Mouse (Mus musculus) G1E (cell line): ENCODE measurements at regions not wholly inside any gene's neighbourhood (a gene's known extent, or its start where the extent isn't known, plus 50 kb on each side); places are given as distances from the start of the nearest gene placed in this dataset.

Experiments used
- ATAC-seq: 2 replicates; pipeline ENCODE4 v1.8.0; 2016; ENCODE audit warnings: mild to moderate bottlenecking; ENCODE audit not compliant: insufficient number of reproducible peaks, poor library complexity, low FRiP score, severe bottlenecking; ENCODE audit errors: extremely low read depth
- DNase-seq: peaks from one replicate; pipeline ENCODE4 v3.0.0; 2012; ENCODE audit warnings: low spot score
- H3K27me3 ChIP-seq: 2 replicates; pipeline ENCODE4 v1.6.1; 2012; ENCODE audit warnings: mild to moderate bottlenecking, low read length, inconsistent platforms; ENCODE audit not compliant: insufficient read depth
- H3K36me3 ChIP-seq: replicated peaks from 2 replicates; pipeline ENCODE3; 2012; ENCODE audit warnings: mild to moderate bottlenecking, inconsistent platforms
- H3K4me1 ChIP-seq: 2 replicates; pipeline ENCODE4 v1.6.1; 2012; ENCODE audit warnings: low read depth, low read length, inconsistent platforms, mixed read lengths; ENCODE audit not compliant: insufficient read depth
- H3K4me3 ChIP-seq: 2 replicates; pipeline ENCODE4 v1.5.1; 2012; ENCODE audit warnings: low read depth, mild to moderate bottlenecking, inconsistent platforms, low read length, moderate library complexity, mixed read lengths
- H3K9me3 ChIP-seq: replicated peaks from 2 replicates; pipeline ENCODE4 v1.6.1; 2012; ENCODE audit warnings: inconsistent platforms
- CTCF ChIP-seq: IDR thresholded peaks from 2 replicates; pipeline ENCODE4 v1.5.1; 2012; ENCODE audit warnings: low read depth, low read length, inconsistent platforms, mixed read lengths
- GATA1 ChIP-seq: IDR thresholded peaks from 2 replicates; pipeline ENCODE4 v1.6.1; 2012; ENCODE audit warnings: borderline replicate concordance, low read length, inconsistent platforms, mixed read lengths
- GATA2 ChIP-seq: IDR thresholded peaks from 2 replicates; pipeline ENCODE4 v1.6.1; 2012; ENCODE audit warnings: low read depth, low read length, inconsistent platforms, borderline replicate concordance

- TF ChIP-seq GATA1, result no peak
- no peaks in the 10 kb centered on the region for H3K4me1 ChIP-seq
- H3K4me3 ChIP-seq, result no peak overlapping the region
- peaks cover 80% of the 10 kb centered on the region for H3K9me3 ChIP-seq
- no peaks in the 10 kb centered on the region for H3K27me3 ChIP-seq
- no peaks in the 10 kb centered on the region for H3K36me3 ChIP-seq
- no peak for ATAC-seq
- DNase-seq, result no peak
These were observed 56.7 kb upstream of the 4930470P17Rik start for GRCm38 (mm10) chr2:170658520-170658919.

GRCm38 (mm10) chr2:170657821-170658221 lies 56.0 kb upstream of the 4930470P17Rik start:
- no peak overlapping the region for H3K4me3 ChIP-seq
- DNase-seq (no peak), ATAC-seq (no peak)
- no peaks in the 10 kb centered on the region for H3K27me3 ChIP-seq
- no peaks in the 10 kb centered on the region for H3K4me1 ChIP-seq
- TF ChIP-seq CTCF, result no peak
- H3K9me3 ChIP-seq, result peaks cover 77% of the 10 kb centered on the region
- H3K36me3 ChIP-seq, result no peaks in the 10 kb centered on the region

GRCm38 (mm10) chr2:170652128-170652527 lies 50.3 kb upstream of the 4930470P17Rik start:
- Histone ChIP-seq H3K4me3 (no peak overlapping the region), H3K36me3 (no peaks in the 10 kb centered on the region), H3K4me1 (no peaks in the 10 kb centered on the region), H3K9me3 (peaks cover 86% of the 10 kb centered on the region), H3K27me3 (no peaks in the 10 kb centered on the region)
- no peak for TF ChIP-seq GATA2
- ATAC-seq (no peak), DNase-seq (no peak)
